Mouse (Mus musculus) liver, embryonic 13.5 days (tissue): ENCODE results near the gene Fbln5. TPM values are rescaled to one million over a fixed set of nuclear protein-coding genes. Genes with fewer than 3 reads are reported as not detected.

Experiments
- ATAC-seq: fragments of 200-750 bp; cut with Nextera tagmentation; 2 replicates; pipeline ENCODE4 v1.8.0; 2017; ENCODE audit warnings: low read depth, mild to moderate bottlenecking, moderate number of reproducible peaks, moderate library complexity
- DNase-seq: peaks from one replicate; pipeline ENCODE4 v3.0.0; 2022
- H3K27ac ChIP-seq: fragments of 300-500 bp; sonication (generic); 2 replicates; pipeline ENCODE4 v1.5.1; 2015; ENCODE audit warnings: moderate library complexity, mild to moderate bottlenecking, inconsistent platforms
- H3K27me3 ChIP-seq: fragments of 300-500 bp; sonication (generic); 2 replicates; pipeline ENCODE4 v1.6.1; 2015; ENCODE audit warnings: mild to moderate bottlenecking, inconsistent platforms
- H3K36me3 ChIP-seq: fragments of 300-500 bp; sonication (generic); 2 replicates; pipeline ENCODE4 v1.6.1; 2015; ENCODE audit warnings: mild to moderate bottlenecking, inconsistent platforms
- H3K4me1 ChIP-seq: fragments of 300-500 bp; sonication (generic); replicated peaks from 2 replicates; pipeline ENCODE4 v1.6.1; 2015; ENCODE audit warnings: inconsistent platforms
- H3K4me2 ChIP-seq: fragments of 300-500 bp; sonication (generic); 2 replicates; pipeline ENCODE4 v1.6.1; 2015; ENCODE audit warnings: inconsistent platforms, mild to moderate bottlenecking, moderate library complexity
- H3K4me3 ChIP-seq: fragments of 300-500 bp; sonication (generic); replicated peaks from 2 replicates; pipeline ENCODE4 v1.5.1; 2015; ENCODE audit warnings: mild to moderate bottlenecking, inconsistent platforms
- H3K9ac ChIP-seq: fragments of 300-500 bp; sonication (generic); 2 replicates; pipeline ENCODE4 v1.6.1; 2015; ENCODE audit warnings: mild to moderate bottlenecking, inconsistent platforms
- H3K9me3 ChIP-seq: fragments of 300-500 bp; sonication (generic); replicated peaks from 2 replicates; pipeline ENCODE4 v1.6.1; 2016; ENCODE audit warnings: inconsistent platforms
- WGBS: fragments of 180-500 bp; shearing (Covaris S2); methylation state at CpG from one replicate; pipeline ENCODE4 v1.1.7; 2015; ENCODE audit not compliant: insufficient replicate concordance; 5-methylcytosine and 5-hydroxymethylcytosine counted together
- polyA plus RNA-seq: library from polyadenylated mRNA; unstranded; fragments of >200 nt; fragmentation: Nextera tagmentation; extraction: Ambion mirVana; gene quantifications from 2 replicates; pipeline ENCODE4 v1.2.1, GENCODE M21; 2015

Gene Fbln5
- polyA plus RNA-seq, 1 experiment from 2014 or later, result 5.6 TPM

DNA sequence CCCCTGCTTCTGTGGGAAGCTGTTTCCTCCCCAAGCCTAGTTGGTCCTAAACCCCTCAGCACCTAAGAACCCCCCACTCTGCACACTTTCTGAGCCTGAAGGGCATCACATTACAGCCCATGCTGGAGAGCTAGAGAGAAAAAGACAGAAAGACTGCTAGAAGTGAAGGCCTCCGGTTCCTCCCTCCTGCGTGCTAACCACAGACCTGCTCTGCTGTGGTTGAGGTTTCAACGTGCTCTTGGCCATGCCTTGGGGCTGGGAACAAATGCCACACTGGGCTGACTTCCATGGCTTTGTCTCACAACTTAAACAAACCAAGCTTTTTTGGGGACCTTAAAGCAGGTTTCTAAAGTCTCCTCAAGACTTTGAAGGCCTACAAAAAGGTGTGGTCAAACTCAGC lies 16.4 kb downstream of the Fbln5 start:
- DNase-seq (no peak), ATAC-seq (no peak)
- no peaks in the 10 kb centered on the region for H3K4me1 ChIP-seq
- H3K4me2 ChIP-seq, result no peak overlapping the region
- H3K36me3 ChIP-seq, result no peaks in the 10 kb centered on the region
- no peaks in the 10 kb centered on the region for H3K27me3 ChIP-seq
- H3K4me3 ChIP-seq, result no peak overlapping the region
- no peak overlapping the region for H3K27ac ChIP-seq
- 36% methylated on average over 3 of the region's 3 CpGs for WGBS
- H3K9me3 ChIP-seq, result no peaks in the 10 kb centered on the region
- H3K9ac ChIP-seq, result no peak overlapping the region

DNA sequence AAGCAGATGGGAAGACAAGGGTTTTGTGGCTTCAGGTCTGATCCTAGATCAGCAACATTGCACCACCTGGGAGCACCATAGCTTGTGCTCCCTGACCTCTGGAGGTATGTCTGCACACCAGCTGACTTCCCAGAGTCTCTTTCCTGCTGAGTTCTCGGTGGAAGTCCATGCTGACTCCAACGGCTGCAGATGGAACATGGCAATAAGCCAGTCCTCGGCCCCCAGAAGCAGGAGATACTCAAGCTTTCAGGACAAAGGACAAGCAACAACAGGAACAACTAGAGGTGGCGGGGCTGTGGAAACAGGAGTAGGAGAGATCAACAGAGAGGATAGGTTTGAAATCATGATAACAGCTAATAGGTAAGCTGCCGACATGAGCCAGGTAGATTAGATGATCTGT lies 17.1 kb downstream of the Fbln5 start:
- ATAC-seq, result no peak
- H3K9me3 ChIP-seq, result no peaks in the 10 kb centered on the region

DNA sequence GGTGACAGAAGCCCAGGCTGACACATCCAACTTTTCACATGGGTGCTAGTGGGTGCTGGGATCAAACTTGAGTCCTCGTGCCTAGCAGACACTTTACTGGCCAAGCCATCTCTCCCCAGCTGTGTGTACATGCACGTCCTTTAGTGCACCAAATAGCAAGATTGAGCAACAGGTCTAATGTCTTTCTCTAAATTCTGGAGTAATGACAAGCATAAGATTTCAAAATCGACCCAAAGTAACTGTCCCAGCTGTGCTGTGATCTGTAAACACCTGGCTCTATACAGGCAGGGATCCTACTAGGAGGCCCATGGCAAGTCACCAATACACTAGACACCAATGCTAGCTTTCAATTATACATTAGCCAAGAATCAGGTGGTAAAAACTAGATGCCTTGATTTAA lies 17.8 kb downstream of the Fbln5 start:
- no peak overlapping the region for H3K27ac ChIP-seq
- no peaks in the 10 kb centered on the region for H3K9me3 ChIP-seq
- ATAC-seq (no peak), DNase-seq (no peak)
- no peaks in the 10 kb centered on the region for H3K36me3 ChIP-seq
- no peaks in the 10 kb centered on the region for H3K27me3 ChIP-seq
- no peak overlapping the region for H3K4me3 ChIP-seq
- no peaks in the 10 kb centered on the region for H3K4me1 ChIP-seq
- H3K9ac ChIP-seq, result no peak overlapping the region
- H3K4me2 ChIP-seq, result no peak overlapping the region
- 46% methylated on average over 3 of the region's 3 CpGs for WGBS

More for the DNA sequence above, 17.1 kb downstream of the Fbln5 start:
- Histone ChIP-seq H3K4me3 (no peak overlapping the region), H3K9ac (no peak overlapping the region), H3K4me1 (no peaks in the 10 kb centered on the region), H3K27me3 (no peaks in the 10 kb centered on the region), H3K27ac (no peak overlapping the region), H3K36me3 (no peaks in the 10 kb centered on the region), H3K4me2 (no peak overlapping the region)
- DNase-seq, result no peak
- 60% methylated on average over 5 of the region's 5 CpGs for WGBS

DNA sequence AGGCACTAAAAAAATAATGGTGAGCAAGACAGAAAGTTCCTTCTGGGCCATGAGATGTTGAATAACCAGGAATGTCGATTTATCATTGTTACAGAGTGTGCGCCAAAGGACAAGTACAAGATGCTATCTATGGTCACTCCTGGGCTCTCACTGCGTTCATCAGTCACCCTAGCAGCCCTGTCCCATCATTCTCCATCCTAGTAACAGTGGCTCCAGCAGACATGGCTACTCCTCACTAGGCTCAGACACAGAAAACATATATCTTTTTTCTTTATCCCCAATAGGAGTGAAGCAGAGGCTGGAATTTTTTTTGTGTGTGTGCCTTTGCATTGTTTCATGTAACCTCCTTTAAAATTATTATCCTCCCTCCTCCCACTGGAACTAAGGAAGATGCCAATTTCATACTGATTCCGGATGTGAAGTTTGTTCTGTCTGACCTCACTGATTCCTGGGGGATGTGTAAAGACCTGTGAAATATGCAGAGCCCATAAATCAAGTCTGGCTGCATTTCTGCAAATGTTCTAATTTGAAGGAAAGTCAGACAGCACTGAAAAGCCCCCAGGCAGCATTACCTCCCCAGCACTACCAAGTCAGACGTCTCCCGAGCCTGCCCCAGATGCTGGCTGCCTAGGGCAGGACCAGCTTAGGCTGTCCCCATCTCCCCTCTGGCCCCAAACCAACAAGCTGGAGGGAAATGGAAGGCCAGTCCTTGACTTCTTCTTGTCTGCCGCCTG lies 20.5 kb downstream of the Fbln5 start:
- Histone ChIP-seq H3K4me2 (no peak overlapping the region), H3K4me1 (no peaks in the 10 kb centered on the region), H3K4me3 (no peak overlapping the region), H3K9ac (no peak overlapping the region), H3K36me3 (no peaks in the 10 kb centered on the region), H3K27me3 (no peaks in the 10 kb centered on the region), H3K27ac (no peak overlapping the region), H3K9me3 (no peaks in the 10 kb centered on the region)
- no peak for ATAC-seq
- DNase-seq, result no peak
- WGBS, result 55% methylated on average over 7 of the region's 7 CpGs

DNA sequence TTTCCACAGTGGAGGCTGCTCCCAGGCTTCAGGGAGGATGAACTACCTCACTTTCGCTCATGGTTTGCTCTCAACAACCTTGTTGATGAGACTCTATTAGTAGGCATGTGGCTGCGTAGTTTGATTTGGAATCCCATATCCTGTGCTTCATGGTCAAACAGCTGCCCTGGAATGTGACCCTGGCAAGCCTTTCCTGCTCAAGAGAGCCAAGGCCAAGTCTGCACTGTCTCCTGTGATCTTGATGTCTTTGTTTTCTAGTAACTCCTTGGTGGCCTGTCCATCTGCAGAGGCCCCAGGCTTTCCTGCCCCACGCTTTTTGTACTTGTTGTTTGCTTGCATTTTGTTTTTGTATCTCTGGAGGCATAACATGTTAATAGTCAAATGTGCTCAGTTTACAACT lies 24.4 kb downstream of the Fbln5 start:
- Histone ChIP-seq H3K4me3 (no peak overlapping the region), H3K27ac (no peak overlapping the region), H3K36me3 (no peaks in the 10 kb centered on the region), H3K4me1 (no peaks in the 10 kb centered on the region), H3K4me2 (no peak overlapping the region), H3K9ac (no peak overlapping the region), H3K9me3 (no peaks in the 10 kb centered on the region), H3K27me3 (no peaks in the 10 kb centered on the region)
- DNase-seq (no peak), ATAC-seq (no peak)
- 61% methylated on average over 3 of the region's 3 CpGs for WGBS

DNA sequence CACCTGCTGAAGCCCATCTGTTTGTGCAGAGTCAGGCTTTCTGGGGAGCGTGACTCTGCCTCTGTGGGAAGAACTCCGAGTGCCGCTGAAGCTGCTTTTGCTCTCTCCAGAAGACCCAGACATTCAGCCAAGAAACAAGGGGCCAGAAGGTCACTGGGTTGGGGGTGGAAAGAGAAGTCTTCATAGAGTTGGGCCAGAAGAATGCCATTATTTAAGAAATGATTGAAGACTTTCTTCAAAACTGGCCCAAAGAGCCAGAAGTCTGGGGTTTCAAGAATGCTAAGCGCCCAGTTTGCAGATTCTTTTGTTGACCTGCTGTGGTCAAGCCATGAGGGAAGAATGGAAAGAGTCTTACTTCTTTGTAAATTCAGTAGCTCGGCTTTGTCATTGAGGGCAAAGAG lies 25.6 kb downstream of the Fbln5 start:
- Histone ChIP-seq H3K36me3 (no peaks in the 10 kb centered on the region), H3K4me1 (no peaks in the 10 kb centered on the region), H3K9me3 (no peaks in the 10 kb centered on the region), H3K27ac (no peak overlapping the region), H3K4me2 (no peak overlapping the region), H3K9ac (no peak overlapping the region), H3K27me3 (no peaks in the 10 kb centered on the region), H3K4me3 (no peak overlapping the region)
- ATAC-seq (no peak), DNase-seq (no peak)
- WGBS, result 69% methylated on average over 5 of the region's 5 CpGs

DNA sequence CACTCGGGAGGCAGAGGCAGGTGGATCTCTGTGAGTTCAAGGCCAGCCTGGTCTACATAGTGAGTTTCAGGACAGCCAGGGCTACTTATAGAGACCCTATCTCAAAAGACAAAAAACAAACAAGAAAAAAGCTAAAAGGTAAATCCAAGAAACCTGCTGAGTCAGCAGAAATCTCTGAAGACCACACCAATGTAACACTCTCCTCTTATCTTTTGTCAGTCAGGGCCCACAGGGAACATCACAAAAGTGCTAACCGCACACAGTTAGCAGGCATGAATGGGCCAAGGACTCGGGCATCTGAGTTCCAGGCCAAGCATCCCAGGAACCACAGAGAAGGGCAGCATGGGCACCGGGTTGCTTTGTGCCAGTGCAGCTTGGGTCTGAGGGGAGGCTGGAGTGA lies 26.2 kb downstream of the Fbln5 start:
- H3K4me3 ChIP-seq, result no peak overlapping the region
- ATAC-seq (no peak), DNase-seq (no peak)
- no peaks in the 10 kb centered on the region for H3K36me3 ChIP-seq
- H3K27ac ChIP-seq, result no peak overlapping the region
- no peaks in the 10 kb centered on the region for H3K4me1 ChIP-seq
- H3K9ac ChIP-seq, result no peak overlapping the region
- H3K4me2 ChIP-seq, result no peak overlapping the region
- WGBS, result 58% methylated on average over 4 of the region's 4 CpGs
- H3K27me3 ChIP-seq, result no peaks in the 10 kb centered on the region
- H3K9me3 ChIP-seq, result no peaks in the 10 kb centered on the region

DNA sequence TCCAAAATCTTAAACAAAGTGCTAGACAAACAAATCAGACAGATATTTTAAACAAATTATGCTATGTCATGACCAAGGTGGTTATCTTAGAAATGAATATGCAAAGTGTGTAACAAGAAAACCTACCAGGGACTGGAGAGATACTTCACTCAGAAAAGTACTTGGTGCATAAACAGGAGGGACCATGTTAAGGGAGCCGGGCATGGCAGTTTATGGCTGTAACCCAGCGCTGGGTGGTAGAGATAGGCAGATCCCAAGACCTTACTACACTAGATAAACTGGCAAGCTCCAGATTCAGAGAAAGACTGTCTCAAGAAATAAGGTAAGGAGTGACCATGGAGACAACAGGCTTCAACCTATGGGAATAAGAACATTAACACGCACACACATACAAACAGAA lies 29.1 kb downstream of the Fbln5 start:
- Histone ChIP-seq H3K4me3 (no peak overlapping the region), H3K27me3 (no peaks in the 10 kb centered on the region), H3K4me1 (no peaks in the 10 kb centered on the region), H3K36me3 (no peaks in the 10 kb centered on the region), H3K9me3 (no peaks in the 10 kb centered on the region), H3K4me2 (no peak overlapping the region), H3K9ac (no peak overlapping the region), H3K27ac (no peak overlapping the region)
- ATAC-seq, result no peak
- no peak for DNase-seq
- WGBS, result 66% methylated on average over 3 of the region's 3 CpGs

DNA sequence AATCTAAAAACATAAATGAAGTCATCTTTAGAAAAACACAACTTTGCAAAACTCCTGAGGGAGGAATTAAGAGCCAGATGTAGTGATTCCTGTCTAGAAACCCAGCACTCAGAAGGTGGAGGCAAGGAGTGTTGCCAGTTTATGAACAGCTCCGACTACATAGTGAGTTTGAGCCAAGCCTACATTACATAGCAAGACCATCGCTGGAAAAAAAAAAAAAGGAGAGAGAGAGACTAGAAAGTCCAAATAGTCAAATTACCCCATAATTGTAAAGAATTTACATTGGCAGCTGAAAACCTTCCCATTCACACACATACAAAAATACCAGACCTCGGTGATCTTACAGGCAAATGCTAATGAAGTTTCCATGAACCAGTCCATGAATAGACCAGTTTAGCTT lies 29.6 kb downstream of the Fbln5 start:
- Histone ChIP-seq H3K4me1 (no peaks in the 10 kb centered on the region), H3K4me3 (no peak overlapping the region), H3K27me3 (no peaks in the 10 kb centered on the region), H3K9me3 (no peaks in the 10 kb centered on the region), H3K4me2 (no peak overlapping the region), H3K27ac (no peak overlapping the region), H3K9ac (no peak overlapping the region), H3K36me3 (no peaks in the 10 kb centered on the region)
- 63% methylated on average over 3 of the region's 3 CpGs for WGBS
- DNase-seq (no peak), ATAC-seq (no peak)

DNA sequence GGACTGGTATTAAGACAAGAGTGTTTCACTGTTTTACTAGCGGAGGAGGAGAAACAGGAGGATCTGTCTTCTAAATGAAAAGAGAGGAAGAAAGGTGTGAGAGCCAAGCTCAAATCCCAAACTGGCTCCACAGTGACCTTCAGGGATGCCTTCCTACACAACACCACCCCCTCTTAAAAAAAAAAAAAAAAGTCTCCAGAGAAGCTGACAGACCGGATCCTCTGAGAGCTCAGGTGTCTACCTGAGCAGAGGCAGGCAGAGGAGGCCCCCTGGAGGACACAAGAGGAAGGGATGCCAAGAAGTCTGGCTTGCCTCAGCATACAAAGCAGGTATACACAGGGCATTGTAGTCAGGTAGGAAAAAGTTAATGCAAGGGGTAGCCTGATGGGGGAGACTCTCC lies 36.1 kb downstream of the Fbln5 start:
- Histone ChIP-seq H3K4me3 (no peak overlapping the region), H3K9ac (no peak overlapping the region), H3K4me1 (no peaks in the 10 kb centered on the region), H3K36me3 (no peaks in the 10 kb centered on the region), H3K4me2 (no peak overlapping the region), H3K27me3 (no peaks in the 10 kb centered on the region), H3K9me3 (no peaks in the 10 kb centered on the region), H3K27ac (no peak overlapping the region)
- ATAC-seq (no peak), DNase-seq (no peak)
- 39% methylated on average over 2 of the region's 2 CpGs for WGBS

DNA sequence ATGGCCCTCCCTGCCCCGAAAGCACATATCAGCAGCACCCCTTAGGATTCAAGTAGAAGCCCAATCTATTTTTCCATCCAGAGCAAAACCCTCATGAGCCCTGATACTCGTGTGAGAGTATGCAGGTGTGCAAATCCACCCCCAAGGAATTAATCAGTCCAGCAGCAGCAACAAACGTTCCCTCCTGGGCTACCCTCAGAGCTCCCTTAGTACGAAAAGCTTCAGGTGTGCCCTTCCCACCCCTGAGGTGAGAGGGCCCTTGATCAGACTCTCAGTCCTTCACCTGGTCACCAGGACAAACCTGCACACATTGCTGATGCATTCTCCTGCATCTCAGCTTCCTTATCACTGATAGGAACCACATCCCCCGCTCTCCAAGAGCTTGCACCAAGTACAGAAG lies 37.9 kb downstream of the Fbln5 start:
- H3K36me3 ChIP-seq, result no peaks in the 10 kb centered on the region
- no peak for DNase-seq
- H3K27ac ChIP-seq, result no peak overlapping the region
- no peaks in the 10 kb centered on the region for H3K4me1 ChIP-seq
- ATAC-seq, result no peak
- H3K4me2 ChIP-seq, result no peak overlapping the region
- no peak overlapping the region for H3K9ac ChIP-seq
- no peaks in the 10 kb centered on the region for H3K9me3 ChIP-seq
- H3K27me3 ChIP-seq, result no peaks in the 10 kb centered on the region
- 57% methylated on average over 5 of the region's 5 CpGs for WGBS
- no peak overlapping the region for H3K4me3 ChIP-seq

DNA sequence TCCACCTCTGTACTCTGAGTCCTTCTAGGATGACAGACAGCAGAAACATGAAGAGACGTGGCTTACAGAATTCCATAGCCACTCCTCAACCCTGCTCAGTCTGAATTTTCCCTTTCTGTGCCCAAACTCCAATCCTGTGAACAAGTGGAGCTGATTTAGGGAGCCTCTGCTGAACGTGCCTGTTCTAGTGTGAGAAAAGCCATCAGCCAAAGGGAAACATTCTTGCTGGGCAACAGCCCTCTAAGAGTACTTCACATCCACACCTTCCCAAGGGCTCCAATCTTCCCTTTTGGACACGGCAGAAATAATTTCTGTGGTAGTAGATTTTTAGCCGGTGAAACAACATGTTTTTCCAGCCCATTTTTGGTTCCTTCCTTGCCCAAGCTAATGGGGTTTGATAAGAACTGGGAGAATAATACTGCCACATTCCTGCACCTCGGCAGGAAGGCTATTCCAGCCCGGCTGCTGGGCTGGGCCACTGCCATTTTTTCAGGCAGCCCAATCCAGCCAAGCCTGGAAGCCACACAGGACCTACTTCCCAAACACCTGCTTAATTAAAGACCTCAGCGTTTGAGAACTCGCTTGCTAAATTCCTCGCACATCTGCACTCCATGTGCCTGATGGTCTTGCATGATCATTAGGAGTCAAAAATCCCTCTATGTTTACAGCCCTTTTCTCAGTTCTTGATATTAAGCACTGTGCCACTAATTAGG lies 41.1 kb downstream of the Fbln5 start:
- no peak overlapping the region for H3K4me2 ChIP-seq
- H3K9ac ChIP-seq, result no peak overlapping the region
- H3K27me3 ChIP-seq, result no peaks in the 10 kb centered on the region
- no peaks in the 10 kb centered on the region for H3K36me3 ChIP-seq
- H3K9me3 ChIP-seq, result no peaks in the 10 kb centered on the region
- 53% methylated on average over 9 of the region's 9 CpGs for WGBS
- H3K27ac ChIP-seq, result no peak overlapping the region
- DNase-seq, result no peak
- no peak overlapping the region for H3K4me3 ChIP-seq
- H3K4me1 ChIP-seq, result no peaks in the 10 kb centered on the region
- ATAC-seq, result no peak
